Mouse (Mus musculus): ENCODE measurements at regions not wholly inside any gene's neighbourhood (a gene's known extent, or its start where the extent isn't known, plus 50 kb on each side); places are given as distances from the start of the nearest gene placed in this dataset.

- intact Hi-C loops (cut with DNase I), result loop anchor here (10.0 kb wide), 1 partner anchor 639 kb away; no protein-coding TSS in a partner anchor
- no peak for DNase-seq (ENCODE audit: low spot score)
Measured at GRCm38 (mm10) chr5:91303702-91304101, 99.1 kb downstream of the Btc start.

- DNase-seq (ENCODE audit: low spot score), result no peak
- intact Hi-C loops (cut with DNase I), result loop anchor here (10.0 kb wide), 1 partner anchor 642 kb away; no protein-coding TSS in a partner anchor
Measured at GRCm38 (mm10) chr5:91307031-91307430, 95.8 kb downstream of the Btc start.

All from heart, postnatal 25 days (tissue).